Mouse (Mus musculus) NIH3T3 (cell line): ENCODE data around the gene Arhgef1.

Source experiments
- DNase-seq: peaks from one replicate; pipeline ENCODE4 v3.0.0-alpha.2; 2012; ENCODE audit warnings: low read depth

The Arhgef1 gene

GRCm38 (mm10) chr7:24947316-24948048 lies 44.8 kb downstream of the Arhgef1 start:
- DNase-seq, result no peak

GRCm38 (mm10) chr7:24948774-24949173 lies 46.1 kb downstream of the Arhgef1 start:
- no peak for DNase-seq

GRCm38 (mm10) chr7:24949958-24950623 lies 47.4 kb downstream of the Arhgef1 start:
- peak; percentile 83 for DNase-seq

- DNase-seq, result no peak
Measured at GRCm38 (mm10) chr7:24953966-24954365, 51.3 kb downstream of the Arhgef1 start.

GRCm38 (mm10) chr7:24954450-24954849 lies 51.7 kb downstream of the Arhgef1 start:
- DNase-seq, result no peak

- no peak for DNase-seq
Measured at GRCm38 (mm10) chr7:24955226-24955625, 52.5 kb downstream of the Arhgef1 start.

- no peak for DNase-seq
Measured at GRCm38 (mm10) chr7:24964288-24964687, 61.6 kb downstream of the Arhgef1 start.

- DNase-seq, result peak; percentile 90
Measured at GRCm38 (mm10) chr7:24964897-24965535, 62.3 kb downstream of the Arhgef1 start.

- no peak for DNase-seq
Measured at GRCm38 (mm10) chr7:24967966-24968365, 65.3 kb downstream of the Arhgef1 start.

GRCm38 (mm10) chr7:24968463-24968862 lies 65.8 kb downstream of the Arhgef1 start:
- DNase-seq, result peak; percentile 24

- no peak for DNase-seq
Measured at GRCm38 (mm10) chr7:24969805-24970204, 67.1 kb downstream of the Arhgef1 start.

- no peak for DNase-seq
Measured at GRCm38 (mm10) chr7:24970341-24970740, 67.6 kb downstream of the Arhgef1 start.

GRCm38 (mm10) chr7:24971261-24971971 lies 68.7 kb downstream of the Arhgef1 start:
- peak; percentile 91 for DNase-seq

- DNase-seq, result peak; percentile 95
Measured at GRCm38 (mm10) chr7:24971972-24972893, 69.5 kb downstream of the Arhgef1 start, which contains the start of gene Rabac1. TSS of gene Rabac1 (minus strand) at chr7:24972754.

GRCm38 (mm10) chr7:24973208-24973607 lies 70.5 kb downstream of the Arhgef1 start:
- no peak for DNase-seq

GRCm38 (mm10) chr7:24973902-24974301 lies 71.2 kb downstream of the Arhgef1 start:
- no peak for DNase-seq

- peak; percentile 78 for DNase-seq
Measured at GRCm38 (mm10) chr7:24974893-24975595, 72.3 kb downstream of the Arhgef1 start.
